Mouse (Mus musculus) liver, postnatal 0 days (tissue): Measurements from ENCODE around the gene Gm21119.
"Not testable (repeated sequence)": the region's sequence is repeated elsewhere in the genome, so short reads cannot be mapped to it uniquely, and the experiment has no call there.

Source experiments
- CTCF ChIP-seq: sonication (generic); IDR thresholded peaks from 2 replicates; pipeline ENCODE4 v1.5.1; 2016; ENCODE audit warnings: antibody characterized with exemption, low read depth
- EP300 ChIP-seq: IDR thresholded peaks from 2 replicates; pipeline ENCODE4 v1.6.1; 2016; ENCODE audit warnings: antibody characterized with exemption, low read depth, mild to moderate bottlenecking

GRCm38 (mm10) chr8:20612721-20613120, 2.0 kb upstream of the Gm21119 start:
- not testable (repeated sequence) for TF ChIP-seq CTCF, EP300
